Mouse (Mus musculus): ENCODE results near the gene P2ry14. TPM values are rescaled to one million over a fixed set of nuclear protein-coding genes. Genes with fewer than 3 reads are reported as not detected.
"Not testable (repeated sequence)": the region's sequence is repeated elsewhere in the genome, so short reads cannot be mapped to it uniquely, and the experiment has no call there.

P2ry14 gene
- polyA plus RNA-seq, 1 experiment: 1.4 TPM

GRCm38 (mm10) chr3:59101218-59101986 is 52.0 kb downstream of the P2ry14 start, which contains the start of gene Gpr171:
Gpr171 (minus strand) TSS chr3:59101821.
- TF ChIP-seq POLR2A (IDR thresholded peaks at IDR 0.05; ENCODE audit: borderline replicate concordance, extremely low read depth, insufficient read depth, insufficient read length, poor library complexity, severe bottlenecking) (no peak), CTCF (IDR thresholded peaks at IDR 0.05; ENCODE audit: borderline replicate concordance, extremely low read depth, insufficient read depth, insufficient read length) (no peak)
- no peak for DNase-seq (ENCODE audit: low read depth)

GRCm38 (mm10) chr3:59098540-59098939 is 54.9 kb downstream of the P2ry14 start:
- no peak for TF ChIP-seq CTCF (IDR thresholded peaks at IDR 0.05; ENCODE audit: borderline replicate concordance, extremely low read depth, insufficient read depth, insufficient read length)
- no peak for TF ChIP-seq POLR2A (IDR thresholded peaks at IDR 0.05; ENCODE audit: borderline replicate concordance, extremely low read depth, insufficient read depth, insufficient read length, poor library complexity, severe bottlenecking)
- DNase-seq (ENCODE audit: low read depth): no peak

DNA sequence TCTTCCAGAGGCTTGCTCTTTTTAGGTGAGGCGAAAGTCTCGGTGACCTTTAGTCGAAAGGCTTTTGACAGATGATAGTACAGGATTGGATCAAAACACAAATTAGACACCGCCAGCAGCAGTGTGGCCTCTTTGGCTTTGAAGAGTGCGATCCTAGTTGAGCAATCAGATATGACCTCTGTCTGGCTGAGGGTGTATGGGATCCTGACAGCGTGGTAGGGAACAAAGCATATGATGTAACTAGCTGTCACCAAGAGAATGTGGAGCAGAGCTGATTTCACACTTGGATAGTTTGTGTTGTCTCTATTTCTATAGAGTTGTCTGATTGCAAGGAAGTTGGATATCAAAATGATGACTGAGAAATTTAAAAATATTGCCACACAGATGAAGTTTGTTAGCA is 56.0 kb downstream of the P2ry14 start:
- no peak for TF ChIP-seq POLR2A (IDR thresholded peaks at IDR 0.05; ENCODE audit: borderline replicate concordance, extremely low read depth, insufficient read depth, insufficient read length, poor library complexity, severe bottlenecking)
- no peak for TF ChIP-seq CTCF (IDR thresholded peaks at IDR 0.05; ENCODE audit: borderline replicate concordance, extremely low read depth, insufficient read depth, insufficient read length)
- DNase-seq (ENCODE audit: low read depth): no peak

DNA sequence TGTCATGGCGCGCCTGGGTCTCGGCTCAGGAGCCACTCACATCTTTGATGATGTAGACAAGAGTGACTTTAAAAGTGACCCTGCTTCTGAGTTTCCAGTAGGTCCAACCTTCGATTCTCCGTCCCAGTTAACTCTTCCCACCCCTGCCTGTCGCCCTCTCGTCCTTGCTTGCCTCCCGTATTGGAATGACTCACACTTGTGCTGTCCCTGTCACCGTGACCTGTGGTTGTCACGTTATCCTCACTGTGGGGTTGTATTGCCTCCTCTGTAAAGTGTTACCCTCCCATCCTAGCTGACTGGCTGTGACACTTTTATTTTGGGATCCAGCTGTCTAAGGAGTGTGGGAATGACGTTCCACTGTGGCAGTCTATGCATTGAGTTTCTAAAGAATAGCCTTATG is 60.7 kb downstream of the P2ry14 start:
- no peak for TF ChIP-seq POLR2A (IDR thresholded peaks at IDR 0.05; ENCODE audit: borderline replicate concordance, extremely low read depth, insufficient read depth, insufficient read length, poor library complexity, severe bottlenecking)
- no peak for TF ChIP-seq CTCF (IDR thresholded peaks at IDR 0.05; ENCODE audit: borderline replicate concordance, extremely low read depth, insufficient read depth, insufficient read length)
- no peak for DNase-seq (ENCODE audit: low read depth)

DNA sequence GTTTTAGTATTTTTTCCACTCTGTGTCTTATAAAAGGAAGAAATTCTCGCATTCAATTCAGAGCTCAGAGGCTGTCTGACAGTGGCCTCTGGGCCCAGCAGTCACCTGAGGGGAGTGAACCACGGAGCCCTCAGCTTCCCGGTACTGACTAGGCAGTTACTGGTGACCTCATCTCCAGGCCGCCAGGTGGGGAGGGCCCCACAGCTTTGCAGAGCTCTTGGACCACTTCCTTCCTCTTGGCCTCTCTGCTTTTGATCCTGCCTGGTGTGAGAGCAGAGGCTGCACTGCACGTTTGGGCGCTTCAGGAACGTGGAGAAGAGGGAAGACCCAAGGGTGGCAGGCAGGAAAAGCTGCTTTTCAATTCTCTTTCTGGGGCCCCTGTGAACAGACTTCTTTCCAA is 72.5 kb downstream of the P2ry14 start:
- no peak for TF ChIP-seq CTCF (IDR thresholded peaks at IDR 0.05; ENCODE audit: borderline replicate concordance, extremely low read depth, insufficient read depth, insufficient read length)
- TF ChIP-seq POLR2A (IDR thresholded peaks at IDR 0.05; ENCODE audit: borderline replicate concordance, extremely low read depth, insufficient read depth, insufficient read length, poor library complexity, severe bottlenecking): no peak

GRCm38 (mm10) chr3:59080293-59080916 is 73.0 kb downstream of the P2ry14 start:
- TF ChIP-seq POLR2A (IDR thresholded peaks at IDR 0.05; ENCODE audit: borderline replicate concordance, extremely low read depth, insufficient read depth, insufficient read length, poor library complexity, severe bottlenecking) (no peak), CTCF (IDR thresholded peaks at IDR 0.05; ENCODE audit: borderline replicate concordance, extremely low read depth, insufficient read depth, insufficient read length) (no peak)
- DNase-seq (ENCODE audit: low read depth): no peak

More for the DNA sequence above, 72.5 kb downstream of the P2ry14 start:
- no peak for DNase-seq (ENCODE audit: low read depth)

- peak; percentile 82 for DNase-seq (ENCODE audit: low read depth)
- no peak for TF ChIP-seq POLR2A (IDR thresholded peaks at IDR 0.05; ENCODE audit: borderline replicate concordance, extremely low read depth, insufficient read depth, insufficient read length, poor library complexity, severe bottlenecking)
- TF ChIP-seq CTCF (IDR thresholded peaks at IDR 0.05; ENCODE audit: borderline replicate concordance, extremely low read depth, insufficient read depth, insufficient read length): peak; percentile 70; the same call in 1 of the 2 replicates
These were observed 74.1 kb downstream of the P2ry14 start for GRCm38 (mm10) chr3:59079327-59079726.

DNA sequence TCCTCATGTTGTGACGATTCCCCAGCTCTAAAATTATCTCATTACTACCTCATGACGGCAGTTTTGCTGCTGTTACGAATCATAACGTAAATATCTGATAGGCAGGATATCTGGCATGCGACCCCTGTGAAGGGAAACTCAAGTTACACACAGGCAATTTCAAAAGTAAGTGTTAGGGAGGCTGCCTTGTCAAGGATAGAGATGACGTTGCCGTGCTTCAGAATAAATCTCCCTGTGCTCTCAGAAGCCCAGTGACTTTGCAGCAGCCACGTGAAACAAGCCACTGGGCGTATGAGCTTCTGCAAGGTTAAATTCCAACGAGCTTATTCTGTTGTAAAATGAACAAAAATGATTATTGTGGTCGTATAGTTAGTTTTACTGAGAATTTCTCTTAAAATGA is 74.8 kb downstream of the P2ry14 start:
- DNase-seq (ENCODE audit: low read depth): no peak
- TF ChIP-seq POLR2A (IDR thresholded peaks at IDR 0.05; ENCODE audit: borderline replicate concordance, extremely low read depth, insufficient read depth, insufficient read length, poor library complexity, severe bottlenecking): no peak
- TF ChIP-seq CTCF (IDR thresholded peaks at IDR 0.05; ENCODE audit: borderline replicate concordance, extremely low read depth, insufficient read depth, insufficient read length): no peak

DNA sequence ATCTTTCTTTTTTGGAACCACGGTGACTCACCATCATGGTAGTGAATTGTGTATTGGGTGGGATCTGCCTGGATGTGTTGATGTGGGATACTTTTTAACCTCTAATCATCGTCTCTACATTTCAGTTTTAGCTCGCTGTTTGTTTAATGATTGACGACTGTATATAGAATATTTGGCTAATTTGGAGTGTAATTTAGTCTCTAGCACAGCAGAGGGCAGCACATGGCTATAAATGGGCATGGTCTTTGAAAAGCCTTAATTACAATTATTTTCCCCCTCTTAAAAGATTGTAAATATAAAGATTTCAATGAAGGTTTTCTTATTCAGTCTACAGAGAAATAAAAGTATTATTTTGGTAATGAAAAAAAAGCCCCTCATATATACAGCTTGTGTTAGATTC is 76.1 kb downstream of the P2ry14 start:
- DNase-seq (ENCODE audit: low read depth): peak; percentile 29
- TF ChIP-seq POLR2A (IDR thresholded peaks at IDR 0.05; ENCODE audit: borderline replicate concordance, extremely low read depth, insufficient read depth, insufficient read length, poor library complexity, severe bottlenecking): no peak
- TF ChIP-seq CTCF (IDR thresholded peaks at IDR 0.05; ENCODE audit: borderline replicate concordance, extremely low read depth, insufficient read depth, insufficient read length): 0 out of 2 replicates have a peak, but pooled peaks have one; percentile 18

- not testable (repeated sequence) for DNase-seq (ENCODE audit: low read depth)
These were observed 84.3 kb downstream of the P2ry14 start for GRCm38 (mm10) chr3:59069071-59069470.

DNA sequence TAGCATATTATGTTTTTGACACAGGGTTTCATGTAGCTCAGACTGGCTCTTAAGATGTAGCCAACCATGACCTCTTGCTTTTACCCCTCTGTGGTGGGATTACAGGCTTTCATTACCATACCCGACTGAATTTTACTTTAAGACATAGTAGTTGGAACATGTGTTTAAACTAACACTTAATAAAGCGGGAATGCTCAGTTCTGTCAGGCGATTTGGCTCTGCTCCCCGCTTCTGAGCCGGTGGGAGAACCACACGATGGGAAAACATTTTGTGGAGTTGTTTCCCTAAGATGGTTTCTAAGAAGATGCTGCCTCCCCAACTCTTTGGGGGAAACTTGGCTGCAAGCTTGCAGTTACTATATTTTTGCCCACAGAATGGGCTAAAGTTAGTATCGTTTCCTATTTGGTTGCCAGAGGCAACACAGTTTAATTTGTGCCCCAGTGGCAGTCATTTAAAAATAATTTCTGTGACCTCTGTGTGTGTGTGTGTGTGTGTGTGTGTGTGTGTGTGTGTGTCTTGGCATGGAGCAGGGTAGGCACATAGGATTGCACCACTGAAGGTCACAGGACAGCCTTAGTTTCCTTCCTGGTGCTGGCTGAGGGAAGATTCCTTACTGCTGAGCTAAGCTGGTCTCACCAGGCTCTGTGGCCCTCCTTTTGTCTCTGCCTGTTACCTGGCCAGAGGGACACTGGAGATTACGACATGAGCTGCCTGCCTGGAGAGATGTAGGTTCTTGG is 86.7 kb downstream of the P2ry14 start:
- no peak for DNase-seq (ENCODE audit: low read depth)
- TF ChIP-seq CTCF (IDR thresholded peaks at IDR 0.05; ENCODE audit: borderline replicate concordance, extremely low read depth, insufficient read depth, insufficient read length) (no peak), POLR2A (IDR thresholded peaks at IDR 0.05; ENCODE audit: borderline replicate concordance, extremely low read depth, insufficient read depth, insufficient read length, poor library complexity, severe bottlenecking) (no peak)

Data from brain, embryonic 14.5 days (tissue).